Mouse (Mus musculus) granulocyte monocyte progenitor cell, adult 5-6 weeks (primary cell): Measurements from ENCODE around the gene Matk. TPM values are rescaled to one million over a fixed set of nuclear protein-coding genes. Genes with fewer than 3 reads are reported as not detected.
"Not testable (repeated sequence)": the region's sequence is repeated elsewhere in the genome, so short reads cannot be mapped to it uniquely, and the experiment has no call there.

Source experiments
- ATAC-seq: replicated peaks from 2 replicates; pipeline ENCODE4 v1.8.0; 2016; ENCODE audit warnings: mild to moderate bottlenecking, moderate TSS enrichment, inconsistent platforms; ENCODE audit not compliant: poor library complexity, severe bottlenecking
- total RNA-seq, 2 experiments: library from RNA; stranded (forward) in 1 of 2; stranded (reverse) in 1 of 2; fragments of 200-712, 200-1000 nt in 1 of 2; fragments of >200 nt in 1 of 2; fragmentation: Nextera tagmentation in 1 of 2; gene quantifications; 2 replicates each; pipeline ENCODE4 v1.2.3; 2014 to 2017

Gene Matk
- total RNA-seq (2014; fragmentation: Nextera tagmentation) (16.8 and 35.6 TPM in 2 replicates), total RNA-seq (2017) (39.1 and 43.9 TPM in 2 replicates)

GRCm38 (mm10) chr10:81252424-81253419 is at the start of gene Matk:
Gene Matk, plus strand, starts transcription at chr10:81252935.
- ATAC-seq, result peak; percentile 52

- no peak for ATAC-seq
Measured at GRCm38 (mm10) chr10:81202978-81203720, 49.6 kb upstream of the Matk start.

GRCm38 (mm10) chr10:81204137-81204536 is 48.6 kb upstream of the Matk start:
- no peak for ATAC-seq

GRCm38 (mm10) chr10:81210154-81210553 is 42.6 kb upstream of the Matk start:
- ATAC-seq, result no peak

GRCm38 (mm10) chr10:81216260-81216659 is 36.5 kb upstream of the Matk start:
- peak; percentile 76 for ATAC-seq

GRCm38 (mm10) chr10:81216810-81217209 is 35.9 kb upstream of the Matk start:
- no peak for ATAC-seq

- not testable (repeated sequence) for ATAC-seq
Measured at GRCm38 (mm10) chr10:81217267-81217666, 35.5 kb upstream of the Matk start.

GRCm38 (mm10) chr10:81217964-81218363 is 34.8 kb upstream of the Matk start:
- ATAC-seq, result peak; percentile 54

- peak; percentile 82 for ATAC-seq
Measured at GRCm38 (mm10) chr10:81221402-81222015, 31.2 kb upstream of the Matk start.

- ATAC-seq, result not testable (repeated sequence)
Measured at GRCm38 (mm10) chr10:81223731-81224130, 29.0 kb upstream of the Matk start.

- ATAC-seq, result no peak
Measured at GRCm38 (mm10) chr10:81229735-81230437, 22.8 kb upstream of the Matk start.

GRCm38 (mm10) chr10:81230438-81231332 is 22.1 kb upstream of the Matk start, which contains the start of gene Atcay:
Gene Atcay, minus strand, starts transcription at chr10:81230833.
- no peak for ATAC-seq

- no peak for ATAC-seq
Measured at GRCm38 (mm10) chr10:81231436-81231835, 21.3 kb upstream of the Matk start.

GRCm38 (mm10) chr10:81232580-81233225 is 20.0 kb upstream of the Matk start, which contains the start of gene Zfr2:
Gene Zfr2, plus strand, starts transcription at chr10:81233155.
- peak; percentile 92 for ATAC-seq

- 0 out of 2 replicates have a peak, but pooled peaks have one; percentile 1 for ATAC-seq
Measured at GRCm38 (mm10) chr10:81233226-81233585, 19.5 kb upstream of the Matk start.

GRCm38 (mm10) chr10:81234206-81234605 is 18.5 kb upstream of the Matk start:
- no peak for ATAC-seq

GRCm38 (mm10) chr10:81236471-81237268 is 16.1 kb upstream of the Matk start:
- no peak for ATAC-seq
